Mouse (Mus musculus): ENCODE measurements around the gene Lrp8. TPM values are rescaled to one million over a fixed set of nuclear protein-coding genes. Genes with fewer than 3 reads are reported as not detected.
A peak's percentile ranks its signal among the peaks of the same experiment; 100 is the strongest.

The Lrp8 gene
- total and polyA plus RNA-seq, 3 experiments, result 0.68 to 1.1 (median 1.0) TPM

DNA sequence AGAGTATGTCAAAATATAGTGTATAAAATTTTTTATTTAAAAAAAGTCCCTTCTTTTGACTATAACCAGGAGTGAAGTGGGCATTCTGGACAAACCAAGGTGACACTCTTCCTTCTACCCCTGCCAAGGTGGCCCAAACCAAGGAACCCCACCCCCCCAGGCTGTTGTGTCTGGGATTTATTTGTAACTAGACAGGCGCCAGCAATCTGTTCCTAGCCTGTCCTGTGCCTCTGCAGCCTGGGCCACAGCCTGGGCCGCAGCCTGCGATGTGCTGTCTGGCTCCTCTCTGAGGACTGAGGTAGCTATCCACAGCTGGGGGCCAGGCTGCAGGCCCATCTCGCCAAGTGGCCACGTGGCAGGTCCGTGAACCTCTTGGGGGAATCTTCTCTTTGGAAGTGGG lies 10.3 kb downstream of the Lrp8 start:
- Histone ChIP-seq H3K27ac (no peak overlapping the region), H3K36me3 (ENCODE audit: control insufficient read depth, insufficient read depth, low read length) (no peaks in the 10 kb centered on the region), H3K79me2 (replicated peaks; ENCODE audit: control insufficient read depth, insufficient read depth, low read length) (no peaks in the 10 kb centered on the region), H3K9ac (ENCODE audit: low read depth, low read length) (no peak overlapping the region), H3K27me3 (ENCODE audit: control insufficient read depth, insufficient read depth, low read length) (no peaks in the 10 kb centered on the region), H3K4me1 (ENCODE audit: control insufficient read depth, insufficient read depth, low read length) (no peaks in the 10 kb centered on the region), H3K4me3 (no peak overlapping the region)
- DNase-seq, result no peak
- TF ChIP-seq POLR2A (IDR thresholded peaks at IDR 0.05; ENCODE audit: insufficient read depth, low read depth, low read length), result no peak
- TF ChIP-seq CTCF (IDR thresholded peaks at IDR 0.05), result no peak
- TF ChIP-seq EP300 (IDR thresholded peaks at IDR 0.05; ENCODE audit: insufficient read depth, low read depth, low read length), result no peak
- 91% methylated on average over 6 of the region's 6 CpGs for WGBS
- intact Hi-C loops (cut with DNase I), result no loop called here

DNA sequence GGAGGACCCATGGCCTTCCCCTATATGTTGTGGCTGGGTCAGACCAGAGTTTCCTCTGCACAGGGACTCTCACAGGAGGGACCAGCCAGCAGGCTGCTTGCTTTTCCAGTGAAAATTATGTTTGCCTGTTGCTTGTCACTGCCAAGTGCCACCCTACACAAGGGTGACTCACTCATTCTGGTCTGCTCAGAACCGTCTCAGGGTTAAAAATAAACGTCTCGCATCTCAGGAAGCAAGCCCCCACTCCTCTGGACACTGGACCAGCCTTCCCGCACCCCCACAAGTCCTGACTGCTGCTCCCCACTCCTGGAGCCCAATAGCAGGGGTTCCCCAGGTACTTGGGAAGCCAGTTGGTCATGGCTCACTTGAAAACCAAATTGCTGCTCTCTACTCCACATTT lies 14.4 kb downstream of the Lrp8 start:
- intact Hi-C loops (cut with DNase I), result no loop called here
- H3K4me1 ChIP-seq (ENCODE audit: control insufficient read depth, insufficient read depth, low read length), result peaks cover 2% of the 10 kb centered on the region; the same call in 1 of the 2 replicates
- no peaks in the 10 kb centered on the region for H3K36me3 ChIP-seq (ENCODE audit: control insufficient read depth, insufficient read depth, low read length)
- H3K9ac ChIP-seq (ENCODE audit: low read depth, low read length), result no peak overlapping the region
- no peaks in the 10 kb centered on the region for H3K79me2 ChIP-seq (replicated peaks; ENCODE audit: control insufficient read depth, insufficient read depth, low read length)
- no peak overlapping the region for H3K27ac ChIP-seq
- 42% methylated on average over 4 of the region's 4 CpGs for WGBS
- TF ChIP-seq POLR2A (IDR thresholded peaks at IDR 0.05; ENCODE audit: insufficient read depth, low read depth, low read length) (no peak), EP300 (IDR thresholded peaks at IDR 0.05; ENCODE audit: insufficient read depth, low read depth, low read length) (no peak), CTCF (IDR thresholded peaks at IDR 0.05) (no peak)
- DNase-seq, result no peak
- H3K27me3 ChIP-seq (ENCODE audit: control insufficient read depth, insufficient read depth, low read length), result no peaks in the 10 kb centered on the region
- no peak overlapping the region for H3K4me3 ChIP-seq

DNA sequence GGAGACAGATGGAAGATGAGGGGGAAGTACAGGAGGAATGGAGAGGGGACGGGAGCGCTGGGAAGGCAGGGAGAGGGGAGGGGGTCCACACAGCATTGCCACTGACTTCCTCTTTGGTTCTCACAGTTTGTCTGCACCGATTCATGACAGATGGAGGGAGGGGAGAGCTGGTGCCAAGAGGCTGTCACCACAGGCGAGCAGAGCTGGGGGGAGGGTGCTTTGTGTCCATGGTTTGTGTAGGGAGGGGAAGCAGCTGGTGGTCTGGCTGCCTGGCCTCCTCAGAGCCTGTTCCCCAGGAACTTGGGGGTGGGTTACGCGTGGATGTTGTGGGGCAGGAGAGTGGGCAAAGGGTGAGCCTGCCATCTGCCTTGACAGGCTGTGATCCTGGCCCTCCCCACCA lies 15.4 kb downstream of the Lrp8 start:
- intact Hi-C loops (cut with DNase I), result no loop called here
- TF ChIP-seq POLR2A (IDR thresholded peaks at IDR 0.05; ENCODE audit: insufficient read depth, low read depth, low read length) (no peak), EP300 (IDR thresholded peaks at IDR 0.05; ENCODE audit: insufficient read depth, low read depth, low read length) (no peak), CTCF (IDR thresholded peaks at IDR 0.05) (no peak)
- Histone ChIP-seq H3K9ac (ENCODE audit: low read depth, low read length) (no peak overlapping the region), H3K4me3 (no peak overlapping the region), H3K27ac (no peak overlapping the region), H3K36me3 (ENCODE audit: control insufficient read depth, insufficient read depth, low read length) (no peaks in the 10 kb centered on the region), H3K79me2 (replicated peaks; ENCODE audit: control insufficient read depth, insufficient read depth, low read length) (no peaks in the 10 kb centered on the region), H3K27me3 (ENCODE audit: control insufficient read depth, insufficient read depth, low read length) (no peaks in the 10 kb centered on the region), H3K4me1 (ENCODE audit: control insufficient read depth, insufficient read depth, low read length) (peaks cover 2% of the 10 kb centered on the region; the same call in 1 of the 2 replicates)
- 51% methylated on average over 6 of the region's 6 CpGs for WGBS
- no peak for DNase-seq

DNA sequence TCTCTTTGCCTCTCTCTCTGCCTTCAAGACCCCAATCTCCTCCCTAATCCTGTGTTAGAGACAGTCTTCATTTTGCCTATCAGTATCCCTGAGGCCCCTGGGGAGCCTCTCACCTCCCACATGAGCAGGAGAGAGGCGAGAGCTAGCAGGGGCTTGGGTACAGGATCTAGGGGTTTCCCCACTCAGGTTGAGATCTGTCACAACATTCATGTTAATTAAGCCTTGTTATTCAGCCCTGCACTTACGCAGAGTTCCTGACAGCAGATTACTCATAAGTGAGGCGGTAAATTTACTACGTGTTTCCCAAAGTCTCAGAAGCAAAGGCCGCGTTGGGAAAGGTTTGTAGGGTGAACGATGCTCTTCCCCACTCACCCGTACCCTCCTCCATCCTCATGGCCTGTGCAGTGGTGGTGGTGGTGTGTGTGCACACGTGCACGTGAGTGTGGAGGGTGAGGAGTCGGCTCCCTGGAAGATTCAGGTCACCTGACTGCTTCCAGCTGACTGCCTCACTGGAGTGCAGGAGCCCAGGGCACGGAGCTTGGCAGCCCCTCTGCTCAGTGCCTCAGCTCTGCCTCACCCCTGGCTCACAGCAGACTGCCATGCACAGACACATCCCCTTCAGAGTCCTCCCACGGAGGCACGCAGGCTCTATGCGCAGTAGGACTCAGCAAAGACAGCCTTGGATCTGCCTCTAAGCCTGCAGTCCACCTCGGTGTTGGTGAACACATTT lies 18.1 kb downstream of the Lrp8 start:
- no peak for DNase-seq
- intact Hi-C loops (cut with DNase I), result no loop called here
- no peaks in the 10 kb centered on the region for H3K27me3 ChIP-seq (ENCODE audit: control insufficient read depth, insufficient read depth, low read length)
- H3K9ac ChIP-seq (ENCODE audit: low read depth, low read length), result no peak overlapping the region
- no peak overlapping the region for H3K27ac ChIP-seq
- TF ChIP-seq EP300 (IDR thresholded peaks at IDR 0.05; ENCODE audit: insufficient read depth, low read depth, low read length), result no peak
- no peak for TF ChIP-seq CTCF (IDR thresholded peaks at IDR 0.05)
- TF ChIP-seq POLR2A (IDR thresholded peaks at IDR 0.05; ENCODE audit: insufficient read depth, low read depth, low read length), result no peak
- H3K36me3 ChIP-seq (ENCODE audit: control insufficient read depth, insufficient read depth, low read length), result no peaks in the 10 kb centered on the region
- no peak overlapping the region for H3K4me3 ChIP-seq
- 75% methylated on average over 16 of the region's 16 CpGs for WGBS
- no peaks in the 10 kb centered on the region for H3K79me2 ChIP-seq (replicated peaks; ENCODE audit: control insufficient read depth, insufficient read depth, low read length)
- peaks cover 2% of the 10 kb centered on the region; the same call in 1 of the 2 replicates for H3K4me1 ChIP-seq (ENCODE audit: control insufficient read depth, insufficient read depth, low read length)

DNA sequence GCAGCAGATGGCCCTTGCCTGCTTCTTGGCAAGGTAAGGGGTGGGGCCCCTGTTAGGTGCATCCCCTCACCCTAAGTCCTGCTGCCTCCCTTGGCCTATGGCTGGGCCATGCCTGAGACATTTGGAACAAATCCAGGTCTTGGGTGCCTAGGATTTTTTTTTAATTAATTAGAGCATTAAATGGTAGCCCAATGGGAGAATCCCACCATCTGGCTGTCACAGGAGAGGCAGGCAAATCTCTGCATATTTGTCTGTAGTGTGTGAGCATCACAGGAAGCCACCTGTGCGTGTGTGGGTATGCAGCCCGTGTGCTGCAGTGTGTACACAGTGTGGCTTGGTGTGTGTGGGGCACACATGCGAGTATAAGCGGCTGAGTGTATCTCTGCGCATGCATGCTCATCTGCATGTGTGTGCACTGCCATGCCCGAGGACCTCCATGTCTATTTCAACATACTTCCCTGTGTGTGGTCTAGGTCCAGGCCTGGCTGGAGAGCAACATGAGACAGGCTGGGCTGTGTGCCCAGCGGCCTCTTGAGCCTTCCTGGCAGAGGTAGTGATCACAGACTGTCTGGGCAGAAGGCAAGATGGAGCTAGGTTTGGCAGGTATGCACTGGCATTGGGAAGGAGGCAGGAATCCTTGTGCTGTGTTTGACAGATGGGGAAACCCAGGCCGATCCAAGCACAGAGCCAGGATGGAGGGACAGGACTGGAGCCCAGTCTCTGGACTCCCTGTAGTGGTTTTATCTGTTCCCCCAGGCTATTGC lies 19.0 kb downstream of the Lrp8 start:
- Histone ChIP-seq H3K4me1 (ENCODE audit: control insufficient read depth, insufficient read depth, low read length) (peaks cover 2% of the 10 kb centered on the region; the same call in 1 of the 2 replicates), H3K79me2 (replicated peaks; ENCODE audit: control insufficient read depth, insufficient read depth, low read length) (no peaks in the 10 kb centered on the region), H3K27ac (no peak overlapping the region), H3K4me3 (no peak overlapping the region), H3K36me3 (ENCODE audit: control insufficient read depth, insufficient read depth, low read length) (no peaks in the 10 kb centered on the region), H3K27me3 (ENCODE audit: control insufficient read depth, insufficient read depth, low read length) (no peaks in the 10 kb centered on the region), H3K9ac (ENCODE audit: low read depth, low read length) (no peak overlapping the region)
- DNase-seq, result peak; percentile 40 to 57
- intact Hi-C loops (cut with DNase I), result no loop called here
- no peak for TF ChIP-seq CTCF (IDR thresholded peaks at IDR 0.05)
- no peak for TF ChIP-seq POLR2A (IDR thresholded peaks at IDR 0.05; ENCODE audit: insufficient read depth, low read depth, low read length)
- no peak for TF ChIP-seq EP300 (IDR thresholded peaks at IDR 0.05; ENCODE audit: insufficient read depth, low read depth, low read length)
- 67% methylated on average over 8 of the region's 8 CpGs for WGBS

DNA sequence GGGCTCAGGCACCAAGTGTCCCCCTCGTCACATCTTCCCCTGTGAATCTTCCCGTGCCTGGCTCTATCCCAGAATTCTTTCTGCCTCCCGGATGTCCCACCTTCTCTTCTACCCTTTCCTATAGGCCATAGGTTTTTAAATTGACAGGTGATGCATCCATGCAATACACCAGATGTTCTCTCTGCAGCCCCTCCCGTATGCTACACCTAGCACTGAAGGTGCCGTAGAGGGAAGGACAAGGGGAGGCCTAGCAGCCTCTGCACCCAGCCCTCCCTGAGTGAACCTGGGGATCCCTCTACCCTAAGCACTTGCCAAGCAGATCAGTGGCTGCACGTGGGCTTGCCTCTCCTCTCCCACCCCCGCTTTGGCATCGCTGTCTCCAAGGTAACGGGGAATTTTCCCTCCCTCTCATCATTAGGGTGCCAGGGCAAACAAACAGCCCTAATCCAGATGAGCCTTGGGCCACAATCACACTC lies 20.9 kb downstream of the Lrp8 start:
- H3K4me3 ChIP-seq, result no peak overlapping the region
- H3K4me1 ChIP-seq (ENCODE audit: control insufficient read depth, insufficient read depth, low read length), result peaks cover 2% of the 10 kb centered on the region; the same call in 1 of the 2 replicates
- intact Hi-C loops (cut with DNase I), result no loop called here
- TF ChIP-seq POLR2A (IDR thresholded peaks at IDR 0.05; ENCODE audit: insufficient read depth, low read depth, low read length) (no peak), EP300 (IDR thresholded peaks at IDR 0.05; ENCODE audit: insufficient read depth, low read depth, low read length) (no peak), CTCF (IDR thresholded peaks at IDR 0.05) (no peak)
- no peaks in the 10 kb centered on the region for H3K36me3 ChIP-seq (ENCODE audit: control insufficient read depth, insufficient read depth, low read length)
- no peak for DNase-seq
- 67% methylated on average over 9 of the region's 9 CpGs for WGBS
- H3K27me3 ChIP-seq (ENCODE audit: control insufficient read depth, insufficient read depth, low read length), result no peaks in the 10 kb centered on the region
- H3K27ac ChIP-seq, result no peak overlapping the region
- no peak overlapping the region for H3K9ac ChIP-seq (ENCODE audit: low read depth, low read length)
- H3K79me2 ChIP-seq (replicated peaks; ENCODE audit: control insufficient read depth, insufficient read depth, low read length), result no peaks in the 10 kb centered on the region
